Mouse (Mus musculus): ENCODE data around the gene Pknox1. TPM values are rescaled to one million over a fixed set of nuclear protein-coding genes. Genes with fewer than 3 reads are reported as not detected.
"Not testable (repeated sequence)": the region's sequence is repeated elsewhere in the genome, so short reads cannot be mapped to it uniquely, and the experiment has no call there.

Pknox1 gene
- polyA plus RNA-seq, 1 experiment, result 73.6 TPM

DNA sequence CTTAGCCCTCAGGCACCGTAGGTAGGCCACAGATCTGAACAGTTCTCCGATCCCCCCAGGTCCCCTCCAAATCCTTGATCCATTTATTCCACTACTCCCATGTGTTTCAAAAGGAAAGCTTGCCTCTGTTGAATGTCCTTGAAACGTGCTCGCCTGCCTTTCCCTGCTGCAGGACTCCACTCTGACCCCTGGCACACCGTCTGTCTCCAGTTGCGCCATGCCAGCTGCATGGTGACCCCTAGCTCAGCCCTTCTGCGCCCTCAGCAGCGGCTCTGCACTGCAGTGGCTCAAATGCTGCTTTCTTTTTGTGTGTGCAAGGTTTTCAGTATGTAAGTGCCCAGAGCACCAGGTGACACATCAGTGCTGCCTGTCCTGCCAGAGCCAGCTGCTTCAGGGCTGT, 34.1 kb downstream of the Pknox1 start:
- Histone ChIP-seq H3K4me3 (ENCODE audit: control insufficient read depth, insufficient read depth, low read length) (no peak overlapping the region), H3K36me3 (ENCODE audit: control insufficient read depth, insufficient read depth, low read length) (peaks cover 45% of the 10 kb centered on the region), H3K27me3 (ENCODE audit: control insufficient read depth, insufficient read depth, low read length) (no peaks in the 10 kb centered on the region), H3K27ac (ENCODE audit: control insufficient read depth, insufficient read depth, low read length) (no peak overlapping the region), H3K4me1 (replicated peaks; ENCODE audit: control insufficient read depth, insufficient read depth, low read length) (no peaks in the 10 kb centered on the region)
- no peak for DNase-seq
- TF ChIP-seq CTCF (IDR thresholded peaks at IDR 0.05; ENCODE audit: borderline replicate concordance, control insufficient read depth, extremely low read depth, insufficient read depth, low read length, poor library complexity) (no peak), POLR2A (IDR thresholded peaks at IDR 0.05; ENCODE audit: control insufficient read depth, extremely low read depth, insufficient read depth, low read length, poor library complexity) (no peak)
- WGBS, result 96% methylated on average over 8 of the region's 8 CpGs

GRCm38 (mm10) chr17:31606424-31606823, 41.9 kb downstream of the Pknox1 start:
- DNase-seq, result no peak
- Histone ChIP-seq H3K4me1 (replicated peaks; ENCODE audit: control insufficient read depth, insufficient read depth, low read length) (no peaks in the 10 kb centered on the region), H3K4me3 (ENCODE audit: control insufficient read depth, insufficient read depth, low read length) (no peak overlapping the region), H3K27me3 (ENCODE audit: control insufficient read depth, insufficient read depth, low read length) (no peaks in the 10 kb centered on the region), H3K27ac (ENCODE audit: control insufficient read depth, insufficient read depth, low read length) (no peak overlapping the region), H3K36me3 (ENCODE audit: control insufficient read depth, insufficient read depth, low read length) (peaks cover 48% of the 10 kb centered on the region)
- 96% methylated on average over 7 of the region's 7 CpGs for WGBS
- TF ChIP-seq CTCF (IDR thresholded peaks at IDR 0.05; ENCODE audit: borderline replicate concordance, control insufficient read depth, extremely low read depth, insufficient read depth, low read length, poor library complexity), result no peak

DNA sequence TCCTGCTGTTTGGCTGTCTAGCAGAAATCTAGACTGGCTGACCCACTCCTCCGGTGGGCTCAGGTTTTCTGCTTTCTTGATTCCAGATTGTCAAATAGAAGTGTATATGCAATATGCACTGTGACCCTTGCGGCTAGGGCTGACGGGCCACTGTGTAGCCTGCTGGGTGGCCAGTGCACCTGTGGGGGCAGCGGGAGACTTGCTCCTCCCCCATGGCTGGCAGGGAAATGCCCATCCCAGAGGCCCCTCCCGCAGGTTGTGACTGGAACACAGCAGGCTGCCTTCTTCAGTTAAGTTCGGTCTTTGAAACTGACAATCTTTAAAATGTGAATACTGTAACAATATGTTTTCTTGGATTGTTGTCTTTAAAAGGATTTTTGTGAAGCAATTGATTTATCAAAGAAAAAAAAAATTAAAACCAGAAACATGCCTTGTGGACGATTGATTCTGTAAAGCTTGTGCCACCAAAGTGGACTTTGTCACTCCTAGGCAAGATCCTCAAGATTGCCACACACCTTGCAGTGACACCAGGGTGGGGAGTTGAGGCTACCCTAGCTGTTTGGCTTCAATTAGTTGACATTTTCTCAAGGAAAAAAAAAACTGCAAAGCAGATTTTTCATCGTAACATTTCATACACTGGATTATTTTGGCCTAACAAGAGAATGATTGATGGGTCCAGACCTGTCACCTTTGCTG, 42.9 kb downstream of the Pknox1 start:
- peaks cover 42% of the 10 kb centered on the region for H3K36me3 ChIP-seq (ENCODE audit: control insufficient read depth, insufficient read depth, low read length)
- H3K4me1 ChIP-seq (replicated peaks; ENCODE audit: control insufficient read depth, insufficient read depth, low read length), result no peaks in the 10 kb centered on the region
- no peak overlapping the region for H3K27ac ChIP-seq (ENCODE audit: control insufficient read depth, insufficient read depth, low read length)
- no peak overlapping the region for H3K4me3 ChIP-seq (ENCODE audit: control insufficient read depth, insufficient read depth, low read length)
- H3K27me3 ChIP-seq (ENCODE audit: control insufficient read depth, insufficient read depth, low read length), result no peaks in the 10 kb centered on the region
- no peak for DNase-seq
- WGBS, result 96% methylated on average over 8 of the region's 8 CpGs
- TF ChIP-seq CTCF (IDR thresholded peaks at IDR 0.05; ENCODE audit: borderline replicate concordance, control insufficient read depth, extremely low read depth, insufficient read depth, low read length, poor library complexity) (no peak), POLR2A (IDR thresholded peaks at IDR 0.05; ENCODE audit: control insufficient read depth, extremely low read depth, insufficient read depth, low read length, poor library complexity) (no peak)

- not testable (repeated sequence) for H3K4me1 ChIP-seq (replicated peaks; ENCODE audit: control insufficient read depth, insufficient read depth, low read length); H3K27me3 ChIP-seq (ENCODE audit: control insufficient read depth, insufficient read depth, low read length); H3K4me3 ChIP-seq (ENCODE audit: control insufficient read depth, insufficient read depth, low read length); H3K27ac ChIP-seq (ENCODE audit: control insufficient read depth, insufficient read depth, low read length); DNase-seq
- peaks cover 25% of the 10 kb centered on the region for H3K36me3 ChIP-seq (ENCODE audit: control insufficient read depth, insufficient read depth, low read length)
- 98% methylated on average over 3 of the region's 3 CpGs for WGBS
Measured at GRCm38 (mm10) chr17:31609173-31609572, 44.6 kb downstream of the Pknox1 start.

GRCm38 (mm10) chr17:31609895-31610294, 45.4 kb downstream of the Pknox1 start:
- no peak overlapping the region for H3K4me3 ChIP-seq (ENCODE audit: control insufficient read depth, insufficient read depth, low read length)
- WGBS, result 97% methylated on average over 3 of the region's 3 CpGs
- peaks cover 18% of the 10 kb centered on the region for H3K36me3 ChIP-seq (ENCODE audit: control insufficient read depth, insufficient read depth, low read length)
- DNase-seq, result no peak
- no peaks in the 10 kb centered on the region for H3K4me1 ChIP-seq (replicated peaks; ENCODE audit: control insufficient read depth, insufficient read depth, low read length)
- H3K27ac ChIP-seq (ENCODE audit: control insufficient read depth, insufficient read depth, low read length), result no peak overlapping the region
- TF ChIP-seq POLR2A (IDR thresholded peaks at IDR 0.05; ENCODE audit: control insufficient read depth, extremely low read depth, insufficient read depth, low read length, poor library complexity), result no peak
- no peak for TF ChIP-seq CTCF (IDR thresholded peaks at IDR 0.05; ENCODE audit: borderline replicate concordance, control insufficient read depth, extremely low read depth, insufficient read depth, low read length, poor library complexity)
- no peaks in the 10 kb centered on the region for H3K27me3 ChIP-seq (ENCODE audit: control insufficient read depth, insufficient read depth, low read length)

DNA sequence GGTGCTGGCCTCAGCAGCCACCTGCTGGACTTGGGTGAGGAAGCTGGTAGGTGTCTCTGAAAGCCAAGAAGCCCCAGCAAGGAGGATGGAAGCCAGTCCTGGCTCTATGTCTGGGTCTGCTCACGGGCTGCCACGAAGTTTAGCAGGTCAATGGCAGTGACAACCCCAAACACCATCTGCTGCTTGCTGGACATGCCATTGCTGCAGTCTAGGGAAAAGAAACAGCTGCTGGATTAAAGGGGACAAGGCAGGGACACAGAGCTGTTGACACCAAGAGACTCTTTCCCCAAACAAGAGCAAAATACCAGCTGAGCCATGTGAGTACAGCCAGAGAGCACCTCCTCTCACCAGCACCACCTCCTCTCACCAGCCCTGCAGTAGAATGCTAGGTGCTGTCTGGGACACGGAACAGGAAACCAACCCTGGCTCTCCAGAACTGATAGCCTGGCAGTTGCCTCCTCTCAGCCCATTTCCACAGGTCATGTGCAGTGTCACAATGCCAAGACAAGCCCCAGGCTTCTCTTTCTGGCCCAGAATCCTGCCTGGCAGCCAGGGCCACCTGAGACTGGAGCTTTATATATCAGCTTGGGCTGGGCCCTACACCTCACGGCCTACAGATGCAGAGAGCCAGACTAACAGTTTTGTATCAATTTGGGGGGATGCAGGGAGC, 48.7 kb downstream of the Pknox1 start:
- 76% methylated on average over 4 of the region's 4 CpGs for WGBS
- TF ChIP-seq POLR2A (IDR thresholded peaks at IDR 0.05; ENCODE audit: control insufficient read depth, extremely low read depth, insufficient read depth, low read length, poor library complexity) (no peak), CTCF (IDR thresholded peaks at IDR 0.05; ENCODE audit: borderline replicate concordance, control insufficient read depth, extremely low read depth, insufficient read depth, low read length, poor library complexity) (no peak)

GRCm38 (mm10) chr17:31623101-31623500, 58.6 kb downstream of the Pknox1 start:
- no peak overlapping the region for H3K4me3 ChIP-seq (ENCODE audit: control insufficient read depth, insufficient read depth, low read length)
- H3K36me3 ChIP-seq (ENCODE audit: control insufficient read depth, insufficient read depth, low read length), result no peaks in the 10 kb centered on the region
- DNase-seq, result no peak
- H3K27ac ChIP-seq (ENCODE audit: control insufficient read depth, insufficient read depth, low read length), result no peak overlapping the region
- WGBS, result 95% methylated on average over 4 of the region's 4 CpGs
- H3K4me1 ChIP-seq (replicated peaks; ENCODE audit: control insufficient read depth, insufficient read depth, low read length), result no peaks in the 10 kb centered on the region
- no peaks in the 10 kb centered on the region for H3K27me3 ChIP-seq (ENCODE audit: control insufficient read depth, insufficient read depth, low read length)
- no peak for TF ChIP-seq POLR2A (IDR thresholded peaks at IDR 0.05; ENCODE audit: control insufficient read depth, extremely low read depth, insufficient read depth, low read length, poor library complexity)

More for the DNA sequence above, 48.7 kb downstream of the Pknox1 start:
- H3K27ac ChIP-seq (ENCODE audit: control insufficient read depth, insufficient read depth, low read length), result no peak overlapping the region
- no peaks in the 10 kb centered on the region for H3K4me1 ChIP-seq (replicated peaks; ENCODE audit: control insufficient read depth, insufficient read depth, low read length)
- no peak for DNase-seq
- H3K4me3 ChIP-seq (ENCODE audit: control insufficient read depth, insufficient read depth, low read length), result no peak overlapping the region
- no peaks in the 10 kb centered on the region for H3K27me3 ChIP-seq (ENCODE audit: control insufficient read depth, insufficient read depth, low read length)
- H3K36me3 ChIP-seq (ENCODE audit: control insufficient read depth, insufficient read depth, low read length), result no peaks in the 10 kb centered on the region

Data from thymus, adult 2 months (tissue).